Mouse (Mus musculus): Measurements from ENCODE around the gene Pnma5. TPM values are rescaled to one million over a fixed set of nuclear protein-coding genes. Genes with fewer than 3 reads are reported as not detected.

The Pnma5 gene
- total and polyA plus RNA-seq, 3 experiments, result 0.07 to 0.08 TPM; not detected in 1

- dilution Hi-C loops (cut with MboI; ENCODE audit: extremely low pct_ligation_motif_present, extremely low pct_unique_long_range_greater_than_20kb, low sequenced_read_pairs), result no loop called here
- Histone ChIP-seq H3K4me1 (ENCODE audit: control insufficient read depth in 1 of 2, insufficient read depth in 2 of 2) (no peaks in the 10 kb centered on the region), H3K36me3 (replicated peaks in 1 of 2; ENCODE audit: control insufficient read depth in 1 of 2, insufficient read depth in 1 of 2, low read length in 1 of 2) (no peaks in the 10 kb centered on the region), H3K4me2 (ENCODE audit: insufficient read depth, low read depth, poor library complexity, severe bottlenecking) (no peak overlapping the region), H3K4me3 (replicated peaks in 1 of 3; ENCODE audit: low read depth in 2 of 3, low read length in 2 of 3, poor library complexity in 1 of 3) (no peak overlapping the region), H3K27ac (ENCODE audit: insufficient read depth, low read depth) (no peak overlapping the region), H3K27me3 (replicated peaks) (no peaks in the 10 kb centered on the region), H3K9me3 (replicated peaks; ENCODE audit: low read length) (no peaks in the 10 kb centered on the region), H3K79me2 (replicated peaks; ENCODE audit: control insufficient read depth, extremely low read depth, insufficient read depth, poor library complexity, severe bottlenecking) (no peaks in the 10 kb centered on the region), H3K9ac (ENCODE audit: insufficient read depth, low read depth) (no peak overlapping the region)
- TF ChIP-seq NRF1 (IDR thresholded peaks at IDR 0.05; ENCODE audit: low read depth, low read length) (no peak), ZMIZ1 (IDR thresholded peaks at IDR 0.05; ENCODE audit: low read depth, low read length) (no peak), ETS1 (conservative IDR thresholded peaks at IDR 0.05; ENCODE audit: low read depth, low read length) (no peak), RAD21 (IDR thresholded peaks at IDR 0.05; ENCODE audit: low read depth, low read length) (no peak), POLR2A (IDR thresholded peaks at IDR 0.05; ENCODE audit: low read depth, low read length) (no peak), MYC (IDR thresholded peaks at IDR 0.05; ENCODE audit: low read depth, low read length) (no peak), SMC3 (IDR thresholded peaks at IDR 0.05; ENCODE audit: low read depth, low read length) (no peak), CHD2 (IDR thresholded peaks at IDR 0.05; ENCODE audit: low read length) (no peak), JUND (conservative IDR thresholded peaks at IDR 0.05; ENCODE audit: low read depth, low read length) (no peak), MAFK (IDR thresholded peaks at IDR 0.05; ENCODE audit: insufficient replicate concordance, low read length) (no peak), BHLHE40 (IDR thresholded peaks at IDR 0.05; ENCODE audit: low read depth, low read length) (no peak), NELFE (IDR thresholded peaks at IDR 0.05; ENCODE audit: low read depth, low read length) (no peak)
- in situ Hi-C loops (cut with MboI; ENCODE audit: low pct_ligation_motif_present, low pct_unique_long_range_greater_than_20kb, low sequenced_read_pairs), result no loop called here
- no peak for DNase-seq (ENCODE audit: extremely low read depth)
Measured at GRCm38 (mm10) chrX:72990581-72990980, 46.3 kb downstream of the Pnma5 start.

- H3K4me1 ChIP-seq (ENCODE audit: control insufficient read depth in 1 of 2, insufficient read depth in 2 of 2), result no peaks in the 10 kb centered on the region
- dilution Hi-C loops (cut with MboI; ENCODE audit: extremely low pct_ligation_motif_present, extremely low pct_unique_long_range_greater_than_20kb, low sequenced_read_pairs), result no loop called here
- H3K9ac ChIP-seq (ENCODE audit: insufficient read depth, low read depth), result no peak overlapping the region
- H3K4me2 ChIP-seq (ENCODE audit: insufficient read depth, low read depth, poor library complexity, severe bottlenecking), result no peak overlapping the region
- no peaks in the 10 kb centered on the region for H3K79me2 ChIP-seq (replicated peaks; ENCODE audit: control insufficient read depth, extremely low read depth, insufficient read depth, poor library complexity, severe bottlenecking)
- no peak overlapping the region for H3K27ac ChIP-seq (ENCODE audit: insufficient read depth, low read depth)
- no peaks in the 10 kb centered on the region for H3K9me3 ChIP-seq (replicated peaks; ENCODE audit: low read length)
- no peaks in the 10 kb centered on the region for H3K36me3 ChIP-seq (replicated peaks in 1 of 2; ENCODE audit: control insufficient read depth in 1 of 2, insufficient read depth in 1 of 2, low read length in 1 of 2)
- in situ Hi-C loops (cut with MboI; ENCODE audit: low pct_ligation_motif_present, low pct_unique_long_range_greater_than_20kb, low sequenced_read_pairs), result no loop called here
- no peak for TF ChIP-seq CTCF (conservative IDR thresholded peaks at IDR 0.05 in 1 of 2, IDR thresholded peaks at IDR 0.05 in 1 of 2; ENCODE audit: low read depth in 2 of 2, low read length in 2 of 2)
- TF ChIP-seq IRF4 (IDR thresholded peaks at IDR 0.05; ENCODE audit: low read depth, low read length), result no peak
- TF ChIP-seq CHD1 (IDR thresholded peaks at IDR 0.05; ENCODE audit: low read depth, low read length), result no peak
- no peak for TF ChIP-seq SMC3 (IDR thresholded peaks at IDR 0.05; ENCODE audit: low read depth, low read length)
- no peak for TF ChIP-seq USF2 (conservative IDR thresholded peaks at IDR 0.05; ENCODE audit: low read depth, low read length)
- TF ChIP-seq MAX (IDR thresholded peaks at IDR 0.05; ENCODE audit: low read length), result no peak
- no peak for TF ChIP-seq EP300 (IDR thresholded peaks at IDR 0.05; ENCODE audit: low read length)
- no peak for TF ChIP-seq ZNF384 (IDR thresholded peaks at IDR 0.05; ENCODE audit: low read depth, low read length)
- no peak for TF ChIP-seq ELF1 (IDR thresholded peaks at IDR 0.05; ENCODE audit: low read depth, low read length)
- TF ChIP-seq MXI1 (IDR thresholded peaks at IDR 0.05; ENCODE audit: low read depth, low read length), result no peak
- no peak for TF ChIP-seq RCOR1 (conservative IDR thresholded peaks at IDR 0.05; ENCODE audit: low read depth, low read length)
- no peaks in the 10 kb centered on the region for H3K27me3 ChIP-seq (replicated peaks)
- no peak overlapping the region for H3K4me3 ChIP-seq (replicated peaks in 1 of 3; ENCODE audit: low read depth in 2 of 3, low read length in 2 of 3, poor library complexity in 1 of 3)
- no peak for DNase-seq (ENCODE audit: extremely low read depth)
Measured at GRCm38 (mm10) chrX:72988431-72988830, 48.5 kb downstream of the Pnma5 start.

All from CH12.LX (cell line).